Mouse (Mus musculus) gonadal fat pad, adult 2 months (tissue): Measurements from ENCODE around the gene Sptssa. TPM values are rescaled to one million over a fixed set of nuclear protein-coding genes. Genes with fewer than 3 reads are reported as not detected.
A peak's percentile ranks its signal among the peaks of the same experiment; 100 is the strongest.
"Not testable (repeated sequence)": the region's sequence is repeated elsewhere in the genome, so short reads cannot be mapped to it uniquely, and the experiment has no call there.

Experiments used
- DNase-seq: peaks from one replicate; pipeline ENCODE4 v3.0.0-alpha.2; 2012; ENCODE audit warnings: low read depth
- polyA plus RNA-seq: library from polyadenylated mRNA; depleted of rRNA; stranded (reverse); fragments of >200 nt; gene quantifications from 2 replicates; pipeline ENCODE4 v1.2.3, GENCODE M21; 2012; rRNA removed

The Sptssa gene
- polyA plus RNA-seq: 99.7 and 113 TPM in 2 replicates

DNA sequence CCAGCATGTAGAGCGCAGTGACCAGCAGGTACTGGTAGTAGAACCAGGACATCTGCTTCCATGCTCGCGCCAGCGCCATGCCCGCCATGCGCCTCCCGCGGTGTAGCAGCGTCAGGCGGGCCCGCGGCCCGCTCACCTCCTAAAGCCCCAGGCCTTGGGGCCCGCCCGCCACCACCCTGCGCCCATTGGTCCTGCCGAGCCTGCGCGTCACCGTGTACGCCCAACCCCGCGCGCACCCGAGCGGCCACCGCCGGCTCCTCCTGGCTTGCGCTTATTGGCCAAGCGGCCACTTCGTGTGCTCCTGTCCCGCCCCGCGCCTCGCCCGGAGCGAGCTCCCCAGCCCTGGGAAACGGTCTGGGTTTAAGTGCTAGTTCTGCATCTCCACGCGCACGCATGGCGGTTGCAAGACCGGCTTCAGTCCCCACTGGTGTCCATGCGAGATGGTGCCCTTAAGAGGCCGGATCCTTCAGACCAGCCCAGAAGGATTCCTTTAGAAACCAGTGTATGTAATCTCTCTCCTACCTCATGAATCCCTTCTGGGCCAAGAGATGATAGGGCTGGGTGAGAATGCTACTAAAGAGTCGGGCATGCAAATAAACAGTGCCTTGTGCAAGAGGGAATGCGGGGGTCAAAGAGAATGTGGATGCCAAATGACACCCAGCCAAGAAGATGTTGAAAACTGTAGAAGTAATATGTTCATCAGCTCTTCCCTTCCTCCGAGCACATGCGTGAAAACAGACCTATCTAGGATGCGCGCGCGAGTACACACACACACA, at the start of gene Sptssa:
TSS of gene Sptssa (minus strand) at position 178 of the 776 bp plus-strand sequence.
- no peak for DNase-seq

DNA sequence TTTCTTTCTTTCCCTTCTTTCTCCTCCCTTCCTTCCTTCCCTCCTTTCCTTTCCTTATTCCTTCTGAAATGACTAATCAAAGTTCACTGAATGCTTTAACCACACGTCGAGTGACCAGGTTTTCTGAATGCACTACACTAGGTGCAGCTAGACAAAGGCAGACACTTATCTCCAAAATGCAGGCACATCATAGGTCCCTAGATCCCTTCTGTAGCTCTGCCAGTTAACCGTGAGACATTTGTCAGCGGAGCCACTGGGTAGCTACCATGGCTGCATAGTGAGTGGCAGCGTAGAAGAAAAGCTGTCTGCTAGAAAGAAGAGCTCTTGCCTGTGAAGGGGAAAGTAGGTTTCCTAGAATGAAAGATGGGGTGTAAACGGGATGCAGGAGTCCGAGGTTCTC, 43.0 kb upstream of the Sptssa start:
- no peak for DNase-seq

DNA sequence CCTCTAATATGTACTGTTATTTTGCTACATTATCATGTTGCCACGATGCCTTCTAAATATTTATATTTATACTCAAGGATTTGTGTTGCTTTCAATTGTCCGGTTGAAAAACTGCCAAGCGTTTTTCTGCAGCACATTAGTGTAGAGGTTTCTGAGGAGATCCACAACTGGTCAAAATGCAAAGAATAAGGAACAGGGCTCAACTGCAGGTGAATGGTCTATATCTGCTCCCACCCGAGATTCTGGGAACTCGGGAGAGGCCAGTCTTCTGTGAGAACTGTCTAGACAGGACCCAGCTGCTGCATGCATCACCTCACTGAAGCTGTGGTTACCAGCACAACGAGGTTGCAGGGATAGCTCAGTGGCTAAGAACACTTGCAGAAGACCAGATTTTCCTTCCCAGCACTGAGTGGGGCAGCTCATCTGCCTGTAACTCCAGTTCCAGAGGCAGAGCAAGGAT, 41.4 kb upstream of the Sptssa start:
- no peak for DNase-seq

DNA sequence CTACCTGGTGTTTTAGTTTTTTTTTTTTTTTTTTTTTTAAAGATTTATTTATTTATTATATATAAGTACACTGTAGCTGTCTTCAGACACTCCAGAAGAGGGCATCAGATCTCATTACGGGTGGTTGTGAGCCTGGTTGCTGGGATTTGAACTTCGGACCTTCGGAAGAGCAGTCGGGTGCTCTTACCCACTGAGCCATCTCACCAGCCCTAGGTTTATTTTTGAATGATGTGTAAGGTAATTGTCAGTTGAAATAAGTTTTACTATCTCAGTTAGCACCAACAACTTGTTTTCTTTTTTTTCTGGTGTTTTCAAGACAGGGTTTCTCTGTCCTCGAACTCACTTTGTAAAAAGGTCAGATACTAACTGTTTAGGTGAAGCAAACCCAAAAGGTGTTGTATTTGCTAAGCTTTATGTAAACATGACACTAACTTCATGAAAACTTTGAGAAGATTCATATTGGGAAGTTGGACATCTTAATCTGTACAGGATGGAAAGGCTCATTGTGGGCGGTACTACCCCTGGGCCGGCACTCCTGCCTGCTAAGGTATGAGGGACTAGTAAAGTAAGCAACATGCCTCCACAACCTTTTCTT, 40.7 kb upstream of the Sptssa start:
- no peak for DNase-seq

DNA sequence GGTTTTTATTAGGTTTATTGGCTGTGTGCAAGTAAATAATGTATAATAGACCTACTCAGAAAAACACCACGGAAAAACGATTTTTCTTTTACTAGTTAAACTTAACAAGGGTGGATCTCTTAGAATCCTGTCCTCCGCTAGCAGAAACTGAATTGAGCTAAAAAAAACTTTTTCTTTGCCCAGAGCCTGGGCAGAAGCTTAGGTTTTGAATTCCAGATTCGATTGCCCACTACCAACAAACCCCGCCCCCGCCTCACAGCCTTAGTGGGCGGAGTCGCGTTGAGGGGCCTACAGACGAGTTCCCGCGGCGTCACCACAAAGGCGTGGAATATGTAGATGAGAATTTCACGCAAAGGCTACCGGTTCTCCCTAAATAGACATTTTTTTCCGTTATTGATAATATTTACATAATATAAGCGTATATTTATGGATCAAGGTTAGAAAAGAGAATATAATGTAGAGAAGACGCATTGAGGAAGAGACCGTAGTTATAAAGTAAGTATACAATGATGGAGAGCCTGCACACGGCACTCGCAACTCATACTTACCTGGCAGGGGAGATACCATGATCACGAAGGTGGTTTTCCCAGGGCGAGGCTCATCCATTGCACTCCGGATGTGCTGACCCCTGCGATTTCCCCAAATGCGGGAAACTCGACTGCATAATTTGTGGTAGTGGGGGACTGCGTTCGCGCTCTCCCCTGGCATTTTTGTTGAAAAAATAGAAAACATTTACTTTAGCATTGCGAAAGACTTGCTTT, 40.0 kb upstream of the Sptssa start:
- no peak for DNase-seq

DNA sequence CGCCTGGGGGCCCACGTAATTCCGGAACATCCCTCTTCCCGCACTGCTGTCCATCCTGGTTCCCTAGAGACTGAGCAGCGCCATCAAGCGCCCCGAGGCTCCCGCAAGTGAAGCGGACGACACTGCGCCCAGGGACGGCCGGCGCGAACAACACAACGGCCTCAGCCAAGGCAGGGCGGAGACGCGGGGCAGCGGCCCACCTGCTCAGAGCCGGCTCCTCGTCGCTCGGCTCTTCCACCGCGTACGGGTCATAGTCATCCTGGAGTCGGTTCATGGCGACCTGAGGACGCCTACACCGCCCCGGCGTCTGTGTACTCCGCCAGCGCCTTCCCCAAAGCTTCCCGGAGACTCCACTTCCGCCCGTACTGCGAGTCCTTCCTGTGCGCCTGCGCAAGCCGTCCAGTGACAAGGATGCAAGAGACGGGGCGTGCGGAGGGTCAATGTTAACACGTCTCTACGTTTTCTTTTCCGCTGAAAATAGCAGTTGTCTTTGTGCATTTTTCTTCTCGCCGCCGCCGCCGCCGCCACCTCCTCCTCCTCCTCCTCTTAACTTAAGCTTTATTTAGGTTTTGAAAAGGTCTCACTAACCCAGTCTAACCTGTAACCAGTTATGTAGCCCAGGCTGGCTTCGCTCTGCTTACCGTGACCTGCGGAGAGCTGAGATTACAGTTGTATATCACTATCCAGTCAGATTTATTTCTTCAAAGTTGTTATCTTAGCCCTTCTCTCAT, 39.3 kb upstream of the Sptssa start, which contains the start of gene Eapp:
TSS of gene Eapp (minus strand) at position 387 of the 731 bp plus-strand sequence.
- DNase-seq: peak; percentile 77

DNA sequence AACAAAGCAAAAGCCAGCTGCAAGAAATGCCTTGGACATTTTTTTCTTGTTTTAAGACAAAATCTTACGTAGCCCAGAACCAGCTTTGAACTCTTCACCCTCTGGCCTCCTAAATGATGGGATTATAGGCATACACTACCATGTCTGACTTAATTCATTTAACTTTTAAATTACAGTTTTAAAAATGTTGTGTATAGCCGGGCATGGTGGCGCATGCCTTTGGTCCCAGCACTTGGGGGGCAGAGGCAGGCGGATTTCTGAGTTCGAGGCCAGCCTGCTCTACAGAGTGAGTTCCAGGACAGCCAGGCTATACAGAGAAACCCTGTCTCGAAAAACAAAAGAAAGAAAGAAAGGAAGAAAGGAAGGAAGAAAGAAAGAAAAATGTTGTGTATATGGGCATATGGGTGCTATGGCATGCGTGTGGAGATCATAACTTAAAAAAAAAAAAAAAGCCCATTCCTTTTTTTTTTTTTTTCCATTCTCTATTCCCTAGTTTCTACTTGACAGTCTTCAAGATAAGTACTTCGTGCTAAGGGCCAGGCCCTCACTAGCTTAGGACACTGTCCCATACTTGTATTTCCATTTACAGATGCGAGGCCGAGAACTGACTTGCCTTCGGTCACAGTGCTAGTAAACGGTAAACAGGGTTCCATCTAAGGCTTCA, 38.6 kb upstream of the Sptssa start:
- DNase-seq: no peak

DNA sequence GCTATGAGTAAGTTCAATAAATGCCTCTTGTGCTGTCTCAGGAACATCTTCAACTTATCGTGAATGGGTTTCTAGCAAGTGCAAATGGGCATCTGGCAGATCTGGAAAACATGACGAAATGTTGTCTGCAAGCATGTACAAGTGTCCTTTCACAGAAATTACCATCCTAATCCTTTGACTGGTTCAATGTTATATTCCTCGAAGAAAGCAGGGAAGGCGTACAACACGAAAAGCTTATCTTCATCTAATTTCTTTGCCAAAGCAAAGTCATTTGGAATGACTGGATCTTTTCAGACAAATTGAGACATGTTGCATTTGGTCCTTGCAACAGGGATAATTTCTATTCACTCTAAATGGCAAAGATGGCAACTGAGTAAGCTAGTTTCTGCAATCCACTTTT, 32.7 kb upstream of the Sptssa start:
- peak; percentile 80 for DNase-seq

DNA sequence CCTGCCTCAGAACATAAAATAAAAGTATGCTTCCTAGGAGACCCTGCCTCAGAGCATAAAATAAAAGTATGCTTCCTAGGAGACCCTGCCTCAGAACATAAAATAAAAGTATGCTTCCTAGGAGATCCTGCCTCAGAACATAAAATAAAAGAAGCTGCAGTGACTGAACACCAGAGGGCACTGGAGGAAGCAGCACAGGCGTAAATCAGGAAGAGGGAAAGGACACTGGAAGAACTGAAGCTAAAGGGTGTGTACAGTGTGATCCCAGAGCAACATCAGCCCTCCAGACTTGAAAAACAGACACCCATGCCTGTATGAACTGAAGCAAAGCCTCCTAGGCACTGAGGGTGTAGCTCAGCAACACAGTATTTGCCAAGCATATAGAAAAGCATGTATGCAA, 26.8 kb upstream of the Sptssa start:
- DNase-seq: no peak

DNA sequence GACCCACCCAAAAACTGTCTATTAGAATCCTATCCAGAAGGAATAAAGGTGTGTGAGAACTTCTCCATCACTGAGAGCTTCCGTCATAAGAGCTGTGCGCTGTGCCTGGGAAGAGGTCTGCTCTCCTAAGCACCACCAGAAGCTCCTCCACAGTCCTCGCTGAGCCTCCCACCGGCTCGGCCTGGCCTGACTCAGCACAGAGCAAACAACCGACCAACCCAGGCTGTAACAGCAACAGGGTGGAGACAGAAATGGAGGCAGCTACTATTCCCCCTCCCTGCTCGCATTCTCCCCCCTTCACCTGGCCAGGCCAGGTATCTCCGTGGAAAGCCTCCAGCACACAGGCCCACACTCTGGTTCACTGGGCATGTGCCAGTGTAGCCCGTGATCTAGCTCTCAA, 20.3 kb upstream of the Sptssa start:
- no peak for DNase-seq

DNA sequence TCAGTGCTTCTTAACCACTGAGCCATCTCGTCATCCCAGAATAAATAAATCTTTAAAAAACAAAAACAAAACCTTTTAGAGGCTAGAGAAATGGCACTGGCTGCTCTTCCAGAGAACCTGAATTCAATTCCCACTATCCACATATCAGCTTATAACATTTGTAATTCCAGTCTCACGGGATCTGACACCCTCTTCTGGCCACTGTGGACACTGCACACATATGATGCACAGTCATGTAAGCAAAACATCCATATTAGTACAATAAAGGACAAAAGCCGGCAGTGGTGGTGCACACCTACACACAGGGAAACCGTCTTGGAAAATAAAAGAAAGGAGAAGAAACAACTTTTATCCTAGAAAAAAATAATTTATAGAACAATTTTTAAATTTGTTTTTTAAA, 19.0 kb upstream of the Sptssa start:
- DNase-seq: no peak

DNA sequence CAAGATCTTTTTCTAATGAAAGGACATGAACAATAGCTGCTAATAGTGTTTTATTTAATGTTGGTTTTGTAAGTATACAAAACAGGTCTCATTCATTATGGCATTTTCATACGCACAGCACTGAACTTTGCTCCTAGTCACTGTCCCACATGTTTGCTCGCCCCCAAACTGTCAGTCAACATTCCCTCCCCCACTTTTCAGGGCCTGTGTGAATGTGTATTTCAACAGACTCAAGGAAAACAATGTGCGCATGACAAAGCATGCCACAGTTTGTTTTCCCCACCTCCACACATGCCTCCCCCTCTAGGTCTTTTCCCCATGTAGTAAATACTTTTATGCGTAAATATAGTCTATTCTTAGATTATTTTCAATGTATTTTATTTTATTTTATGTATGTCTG, 14.9 kb upstream of the Sptssa start:
- DNase-seq: no peak

DNA sequence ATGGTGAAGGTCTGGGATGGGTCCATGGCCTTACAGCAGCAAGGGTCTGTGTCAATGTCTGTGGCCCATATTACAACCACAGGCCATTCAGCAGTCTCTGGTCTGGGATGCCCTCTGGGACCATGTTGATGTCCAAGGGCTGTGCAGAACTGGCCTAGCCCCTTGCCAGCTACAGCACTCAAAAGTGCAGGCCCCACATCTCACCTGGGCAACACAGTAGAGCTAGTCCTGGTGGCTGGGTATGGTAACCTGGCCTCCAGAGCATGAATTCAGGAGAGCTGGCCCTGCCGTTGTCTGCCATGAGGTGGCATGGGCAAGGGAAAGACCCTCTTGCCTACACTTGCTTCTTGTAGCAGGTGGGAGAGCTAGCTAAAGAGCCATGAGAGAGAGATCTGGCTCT, 11.8 kb upstream of the Sptssa start:
- no peak for DNase-seq

DNA sequence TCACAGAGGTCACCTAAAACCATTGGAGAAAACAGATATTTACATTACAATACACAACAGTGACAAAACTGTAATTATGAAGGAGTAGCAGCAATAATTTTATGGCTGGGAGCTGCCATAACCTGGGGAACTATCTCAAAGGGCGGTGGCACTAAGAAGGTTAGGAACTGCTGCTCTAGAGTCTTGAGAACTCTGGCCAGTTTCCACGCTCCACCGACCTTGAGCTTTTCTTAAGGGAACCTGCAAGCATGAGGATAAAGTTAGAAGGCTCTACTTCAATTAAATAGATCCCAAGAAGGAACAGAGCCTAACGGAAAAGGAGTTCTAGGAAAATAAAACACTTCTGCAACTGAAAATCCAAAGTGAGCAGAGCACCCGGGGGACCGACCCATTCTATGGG, 9.2 kb upstream of the Sptssa start:
- DNase-seq: no peak

DNA sequence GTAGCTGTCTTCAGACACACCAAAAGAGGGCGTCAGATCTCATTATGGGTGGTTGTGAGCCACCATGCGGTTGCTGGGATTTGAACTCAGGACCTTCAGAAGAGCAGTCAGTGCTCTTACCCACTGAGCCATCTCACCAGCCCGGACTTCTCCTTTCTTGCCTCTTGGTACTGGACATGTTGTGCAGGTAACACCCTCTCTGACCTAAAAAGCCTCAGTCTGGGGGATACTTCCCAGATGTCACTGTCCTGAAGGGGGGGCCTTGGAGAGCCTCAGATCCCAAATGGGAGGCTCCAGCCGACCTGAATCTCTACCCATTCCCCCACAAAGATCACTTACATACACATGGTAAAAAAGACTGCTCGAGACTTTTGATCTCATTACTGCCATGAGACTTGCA, 5.1 kb upstream of the Sptssa start:
- not testable (repeated sequence) for DNase-seq

DNA sequence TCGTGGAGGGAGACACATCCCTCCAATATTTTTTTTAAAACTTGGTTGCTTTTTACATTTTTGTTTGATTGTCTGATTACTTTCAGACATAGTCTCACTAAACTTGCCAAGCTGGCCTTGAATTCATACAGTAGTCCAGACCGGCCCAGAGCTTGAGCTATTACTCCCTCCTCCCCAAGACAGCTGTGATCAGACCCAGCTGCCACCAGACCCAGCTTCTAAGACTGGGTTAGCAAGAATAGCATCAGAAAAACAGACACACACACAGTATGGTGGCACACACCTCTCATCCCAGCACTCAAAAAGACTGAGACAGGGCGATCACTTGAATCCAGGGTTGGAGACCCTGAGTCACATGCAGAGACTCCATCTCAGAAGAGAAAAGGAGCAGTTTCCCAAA, 3.5 kb upstream of the Sptssa start:
- DNase-seq: no peak

DNA sequence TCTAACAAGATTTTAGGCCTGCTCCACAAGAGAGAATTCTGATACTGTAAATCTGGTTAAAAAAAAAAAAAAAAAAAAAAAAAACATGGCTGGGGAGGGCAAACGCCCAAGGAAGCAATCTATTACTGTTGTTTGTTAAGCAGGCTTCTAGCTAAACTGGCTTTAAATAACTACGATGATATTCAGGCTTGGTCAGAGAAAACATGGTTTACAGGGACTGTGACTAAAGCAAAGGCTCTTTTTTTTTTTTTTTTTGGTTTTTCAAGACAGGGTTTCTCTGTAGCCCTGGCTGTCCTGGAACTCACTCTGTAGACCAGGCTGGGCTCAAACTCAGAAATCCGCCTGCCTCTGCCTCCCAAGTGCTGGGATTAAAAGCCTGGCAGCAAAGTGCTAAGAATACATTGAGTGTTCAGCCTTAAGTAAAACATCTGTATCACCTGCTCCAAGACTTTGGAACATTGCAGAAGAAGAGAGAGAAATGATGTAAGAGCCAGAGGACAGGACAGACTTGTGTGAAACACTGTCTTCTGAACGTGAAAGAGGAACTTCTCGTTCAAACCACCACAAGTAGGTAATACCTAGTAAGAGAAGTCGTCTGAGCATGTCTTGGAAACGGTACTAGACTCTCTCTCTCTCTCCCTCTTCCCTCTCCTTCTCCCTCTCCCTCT, 2.2 kb upstream of the Sptssa start:
- DNase-seq: peak; percentile 62

DNA sequence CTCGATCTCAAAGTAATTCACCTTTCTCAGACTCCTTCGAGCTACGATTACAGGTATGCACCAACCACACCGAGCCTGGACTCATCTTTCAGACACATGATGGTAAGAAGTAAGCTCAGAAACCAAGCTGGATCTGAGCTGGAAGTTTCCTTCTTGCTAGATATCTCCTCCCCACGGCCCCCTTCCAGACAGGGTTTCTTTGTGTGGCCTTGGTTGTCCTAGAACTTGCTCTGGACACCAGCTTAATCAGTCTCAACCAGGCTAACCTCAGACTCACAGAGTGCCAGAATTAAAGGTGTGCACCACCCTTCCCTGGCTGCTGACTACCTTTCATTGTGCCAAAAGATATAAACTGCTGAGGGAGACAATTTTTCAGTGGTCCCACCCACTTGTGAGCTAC, 1.6 kb upstream of the Sptssa start:
- no peak for DNase-seq

DNA sequence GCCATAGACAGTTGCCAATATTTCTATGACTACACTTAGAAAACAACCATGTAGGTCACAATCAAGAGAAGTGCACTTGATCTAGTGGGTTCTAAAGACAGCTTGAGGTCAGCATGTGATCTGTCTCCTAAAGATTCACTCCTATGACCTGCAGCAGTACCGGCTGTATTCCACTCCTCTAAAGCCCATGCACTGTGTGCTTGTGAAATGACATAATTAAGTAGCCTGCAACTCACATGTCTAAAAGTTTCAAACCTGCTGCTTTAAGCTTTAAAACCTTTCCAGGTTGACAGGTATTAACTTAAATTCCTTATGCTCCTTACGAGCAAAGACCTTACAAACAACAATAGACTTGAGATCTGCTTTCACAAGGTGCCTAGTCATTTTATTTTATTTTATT, 853 bp upstream of the Sptssa start:
- DNase-seq: no peak

DNA sequence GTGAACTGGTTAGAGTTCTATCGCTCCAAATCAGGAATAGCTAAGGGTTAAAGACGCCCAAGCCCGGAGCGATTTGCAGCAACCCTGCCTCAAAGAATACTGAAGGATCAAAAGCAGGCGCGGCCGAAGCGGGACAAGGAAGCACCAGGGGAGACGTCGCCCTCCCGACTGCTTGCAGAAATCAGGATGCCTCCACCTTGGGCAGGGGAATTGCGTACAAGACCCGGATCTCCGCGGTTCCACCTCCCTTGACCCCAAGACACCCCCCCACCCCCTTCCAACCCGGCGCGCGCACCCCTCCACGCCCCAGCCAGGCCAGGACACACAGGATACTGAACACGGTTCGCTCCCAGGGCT, 356 bp downstream of the Sptssa start:
- no peak for DNase-seq
